ENCODE assay signal across 8 mouse cellular contexts in the genomic region with DNA sequence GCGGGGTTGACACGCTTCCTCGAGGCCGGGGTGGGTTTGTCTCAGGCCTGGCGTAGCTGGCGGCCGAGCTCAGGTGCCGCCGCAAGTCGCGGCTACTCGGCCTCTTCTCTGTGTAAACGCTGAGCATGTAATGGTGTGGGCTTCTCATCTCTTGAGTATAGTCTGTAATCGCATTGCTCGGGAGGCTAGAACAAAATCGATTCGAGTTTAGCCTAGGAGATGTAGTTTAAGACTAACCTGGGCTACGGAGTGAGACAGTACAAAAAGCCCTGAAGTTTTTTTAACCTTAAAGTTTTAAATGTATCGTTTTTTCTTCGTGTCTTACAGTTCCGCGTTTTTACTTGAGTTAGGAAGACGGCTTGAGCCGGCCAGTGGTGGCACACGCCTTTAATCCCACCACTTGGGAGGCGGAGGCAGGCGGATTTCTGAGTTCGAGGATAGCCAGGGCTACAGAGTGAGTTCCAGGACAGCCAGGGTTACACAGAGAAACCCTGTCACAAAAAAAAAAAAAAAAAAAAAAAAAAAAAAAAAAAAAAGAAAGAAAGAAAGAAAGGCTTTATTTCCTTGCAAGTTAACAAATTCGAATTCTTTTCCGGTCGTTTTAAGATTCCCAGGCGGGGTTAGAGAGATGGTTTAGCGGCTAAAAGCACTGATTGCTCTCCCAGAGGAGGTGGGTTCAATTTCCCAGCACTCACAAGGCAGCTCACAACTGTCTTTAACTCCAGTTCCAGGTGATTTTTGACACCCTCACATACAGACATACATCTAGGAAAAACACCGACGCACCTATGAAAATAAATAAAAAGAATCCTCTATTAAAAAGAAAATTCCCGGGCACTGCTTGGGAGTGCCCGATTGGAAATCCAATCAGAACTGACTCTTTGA. TPM values are rescaled to one million over a fixed set of nuclear protein-coding genes. Genes with fewer than 3 reads are reported as not detected.
A peak's percentile ranks its signal among the peaks of the same experiment; 100 is the strongest.
DNase-seq lines count a peak whose midpoint lies in the region; ATAC-seq and TF ChIP-seq lines count a peak whose summit lies in the region.

No protein-coding gene starts in this region.

- H3K9me3 ChIP-seq in neural tube, embryonic 11.5 days (ENCODE audit: control insufficient read depth, low read length) = no peaks in the 10 kb centered on the region
- H3K9me3 ChIP-seq in hindbrain, embryonic 11.5 days (ENCODE audit: control insufficient read depth, low read length) = no peaks in the 10 kb centered on the region

- no peaks in the 10 kb centered on the region for H3K36me3 ChIP-seq in neural tube, embryonic 11.5 days (ENCODE audit: control insufficient read depth, insufficient read depth, low read length)
- H3K36me3 ChIP-seq in hindbrain, embryonic 11.5 days (ENCODE audit: control insufficient read depth, insufficient read depth, low read length) = peaks cover 3% of the 10 kb centered on the region; the same call in 1 of the 2 replicates

- peak overlapping the region; percentile 90 for H3K4me3 ChIP-seq in neural tube, embryonic 11.5 days (ENCODE audit: low read depth, low read length)
- H3K4me3 ChIP-seq in cortical plate, adult 2 months (ENCODE audit: insufficient read depth, low read length) = peak overlapping the region; percentile 37
- peak overlapping the region; percentile 86 for H3K4me3 ChIP-seq in hindbrain, embryonic 11.5 days (ENCODE audit: low read depth, low read length)

- peaks cover 9% of the 10 kb centered on the region for H3K4me1 ChIP-seq in neural tube, embryonic 11.5 days (ENCODE audit: control insufficient read depth, insufficient read depth, low read length)
- no peaks in the 10 kb centered on the region for H3K4me1 ChIP-seq in cortical plate, adult 2 months (ENCODE audit: control insufficient read depth, insufficient read depth, low read length)
- H3K4me1 ChIP-seq in hindbrain, embryonic 11.5 days (replicated peaks; ENCODE audit: control insufficient read depth, insufficient read depth, low read length) = no peaks in the 10 kb centered on the region

- H3K27me3 ChIP-seq in neural tube, embryonic 11.5 days (ENCODE audit: control insufficient read depth, insufficient read depth, low read length) = no peaks in the 10 kb centered on the region
- H3K27me3 ChIP-seq in hindbrain, embryonic 11.5 days (ENCODE audit: control insufficient read depth, insufficient read depth, low read length) = no peaks in the 10 kb centered on the region

- peak; percentile 48 for DNase-seq in neural tube, embryonic 11.5 days (ENCODE audit: low spot score)
- no peak for DNase-seq in neural tube, embryonic 10.5 days (ENCODE audit: extremely low spot score, low spot score)
- DNase-seq in hindbrain, embryonic 11.5 days (ENCODE audit: low spot score) = no peak
- no peak for DNase-seq in left cerebral cortex, adult 9 months (ENCODE audit: low spot score in 2 of 2)
- no peak for DNase-seq in urinary bladder, adult 2 months (ENCODE audit: low spot score)
- no peak for DNase-seq in right cerebral cortex, postnatal 25 days

- no peak for TF ChIP-seq POLR2A in cortical plate, adult 2 months (IDR thresholded peaks at IDR 0.05; ENCODE audit: extremely low read depth, insufficient read depth, low read length)

- no peak for TF ChIP-seq CTCF in cortical plate, adult 2 months (IDR thresholded peaks at IDR 0.05; ENCODE audit: extremely low read depth, insufficient read depth, low read length)

- H3K27ac ChIP-seq in neural tube, embryonic 11.5 days (ENCODE audit: low read depth, low read length) = peak overlapping the region; percentile 64
- H3K27ac ChIP-seq in cortical plate, adult 2 months (ENCODE audit: insufficient read depth, low read length) = no peak overlapping the region
- peak overlapping the region; percentile 65 for H3K27ac ChIP-seq in hindbrain, embryonic 11.5 days (ENCODE audit: low read depth, low read length)

- peak; percentile 52 for ATAC-seq in neural tube, embryonic 11.5 days (ENCODE audit: insufficient read depth, low FRiP score, low TSS enrichment)
- no peak; the same call in 1 of the 2 replicates for ATAC-seq in hindbrain, embryonic 11.5 days (ENCODE audit: low FRiP score)
- peak; percentile 38 for ATAC-seq in megakaryocyte, adult 5-6 weeks (ENCODE audit: poor library complexity, severe bottlenecking)

- peak overlapping the region; percentile 67 for H3K4me2 ChIP-seq in neural tube, embryonic 11.5 days (ENCODE audit: low read depth)
- peak overlapping the region; percentile 74 for H3K4me2 ChIP-seq in hindbrain, embryonic 11.5 days (replicated peaks; ENCODE audit: low read depth, low read length)

- 9% methylated on average over 37 of the region's 37 CpGs for WGBS in neural tube, embryonic 11.5 days
- 10% methylated on average over 37 of the region's 37 CpGs for WGBS in hindbrain, embryonic 11.5 days

- peak overlapping the region; percentile 80 for H3K9ac ChIP-seq in neural tube, embryonic 11.5 days (ENCODE audit: low read length)
- peak overlapping the region; percentile 84 for H3K9ac ChIP-seq in hindbrain, embryonic 11.5 days (ENCODE audit: low read depth, low read length)

RNA-seq across cellular contexts. Expression of a gene that starts 0.8 kb away (rescaled TPM):
- polyA plus RNA-seq in neural tube, embryonic 11.5 days (2014; fragmentation: Nextera tagmentation; extraction: Ambion mirVana) = 179 and 183 TPM in 2 replicates
- 0.98 and 3.0 TPM in 2 replicates for polyA plus RNA-seq in cortical plate, adult 2 months (2012; rRNA removed)
- 182 and 190 TPM in 2 replicates for polyA plus RNA-seq in hindbrain, embryonic 11.5 days (2014; fragmentation: Nextera tagmentation; extraction: Ambion mirVana)
- total RNA-seq in megakaryocyte, adult 5-6 weeks (2015) = 151 and 153 TPM in 2 replicates
- total RNA-seq in megakaryocyte, adult 5-6 weeks (2017) = 210 and 224 TPM in 2 replicates
- 5.0 and 5.7 TPM in 2 replicates for polyA plus RNA-seq in urinary bladder, adult 2 months (2012; rRNA removed)

RNA-seq across cellular contexts. Expression of a gene that starts 25.6 kb away (rescaled TPM):
- 15.1 and 15.8 TPM in 2 replicates for polyA plus RNA-seq in neural tube, embryonic 11.5 days (2014; fragmentation: Nextera tagmentation; extraction: Ambion mirVana)
- 23.2 and 25.6 TPM in 2 replicates for polyA plus RNA-seq in cortical plate, adult 2 months (2012; rRNA removed)
- 16.6 and 25.2 TPM in 2 replicates for polyA plus RNA-seq in hindbrain, embryonic 11.5 days (2014; fragmentation: Nextera tagmentation; extraction: Ambion mirVana)
- total RNA-seq in megakaryocyte, adult 5-6 weeks (2015) = 15.1 and 31.9 TPM in 2 replicates
- total RNA-seq in megakaryocyte, adult 5-6 weeks (2017) = 23.1 and 29.8 TPM in 2 replicates
- 20.3 and 20.7 TPM in 2 replicates for polyA plus RNA-seq in urinary bladder, adult 2 months (2012; rRNA removed)

RNA-seq across cellular contexts. Expression of a gene that starts 29.2 kb away (rescaled TPM):
- polyA plus RNA-seq in neural tube, embryonic 11.5 days (2014; fragmentation: Nextera tagmentation; extraction: Ambion mirVana) = 12.0 and 12.8 TPM in 2 replicates
- polyA plus RNA-seq in cortical plate, adult 2 months (2012; rRNA removed) = 17.4 and 23.3 TPM in 2 replicates
- 10.1 and 11.7 TPM in 2 replicates for polyA plus RNA-seq in hindbrain, embryonic 11.5 days (2014; fragmentation: Nextera tagmentation; extraction: Ambion mirVana)
- 2.6 and 4.2 TPM in 2 replicates for total RNA-seq in megakaryocyte, adult 5-6 weeks (2015)
- total RNA-seq in megakaryocyte, adult 5-6 weeks (2017) = 7.3 and 10.3 TPM in 2 replicates
- polyA plus RNA-seq in urinary bladder, adult 2 months (2012; rRNA removed) = 21.5 and 26.5 TPM in 2 replicates

RNA-seq across cellular contexts. Expression of a gene that starts 34.0 kb away (rescaled TPM):
- 42.9 and 43.3 TPM in 2 replicates for polyA plus RNA-seq in neural tube, embryonic 11.5 days (2014; fragmentation: Nextera tagmentation; extraction: Ambion mirVana)
- 55.6 and 56.0 TPM in 2 replicates for polyA plus RNA-seq in cortical plate, adult 2 months (2012; rRNA removed)
- polyA plus RNA-seq in hindbrain, embryonic 11.5 days (2014; fragmentation: Nextera tagmentation; extraction: Ambion mirVana) = 49.5 and 51.6 TPM in 2 replicates
- 24.8 and 28.1 TPM in 2 replicates for total RNA-seq in megakaryocyte, adult 5-6 weeks (2015)
- 21.4 and 21.8 TPM in 2 replicates for total RNA-seq in megakaryocyte, adult 5-6 weeks (2017)
- polyA plus RNA-seq in urinary bladder, adult 2 months (2012; rRNA removed) = 41.7 and 54.9 TPM in 2 replicates

RNA-seq across cellular contexts. Expression of a gene that starts 45.8 kb away (rescaled TPM):
- polyA plus RNA-seq in neural tube, embryonic 11.5 days (2014; fragmentation: Nextera tagmentation; extraction: Ambion mirVana) = 36.2 and 36.8 TPM in 2 replicates
- polyA plus RNA-seq in cortical plate, adult 2 months (2012; rRNA removed) = 55.4 and 56.8 TPM in 2 replicates
- 23.4 and 30.4 TPM in 2 replicates for polyA plus RNA-seq in hindbrain, embryonic 11.5 days (2014; fragmentation: Nextera tagmentation; extraction: Ambion mirVana)
- 4.1 and 4.7 TPM in 2 replicates for total RNA-seq in megakaryocyte, adult 5-6 weeks (2015)
- total RNA-seq in megakaryocyte, adult 5-6 weeks (2017) = 7.2 and 13.0 TPM in 2 replicates
- polyA plus RNA-seq in urinary bladder, adult 2 months (2012; rRNA removed) = 92.8 and 117 TPM in 2 replicates

Comparison
In these comparisons a context has a peak if more than half of its experiments do, and no peak if none do; other contexts are left out.
1. H3K4me3 ChIP-seq: peak in every context shown above with its lines; median percentile 90 in neural tube, embryonic 11.5 days; 86 in hindbrain, embryonic 11.5 days; 37 in cortical plate, adult 2 months.
2. RNA of a gene that starts 0.8 kb away (polyA plus RNA-seq): 179 to 183 TPM in neural tube, embryonic 11.5 days and 182 to 190 TPM in hindbrain, embryonic 11.5 days; 5.0 to 5.7 TPM in urinary bladder, adult 2 months and 0.98 to 3.0 TPM in cortical plate, adult 2 months; every median in the first group is over 10 times any median in the second.